Mouse (Mus musculus): ENCODE measurements at regions not wholly inside any gene's neighbourhood (a gene's known extent, or its start where the extent isn't known, plus 50 kb on each side); places are given as distances from the start of the nearest gene placed in this dataset.

DNA sequence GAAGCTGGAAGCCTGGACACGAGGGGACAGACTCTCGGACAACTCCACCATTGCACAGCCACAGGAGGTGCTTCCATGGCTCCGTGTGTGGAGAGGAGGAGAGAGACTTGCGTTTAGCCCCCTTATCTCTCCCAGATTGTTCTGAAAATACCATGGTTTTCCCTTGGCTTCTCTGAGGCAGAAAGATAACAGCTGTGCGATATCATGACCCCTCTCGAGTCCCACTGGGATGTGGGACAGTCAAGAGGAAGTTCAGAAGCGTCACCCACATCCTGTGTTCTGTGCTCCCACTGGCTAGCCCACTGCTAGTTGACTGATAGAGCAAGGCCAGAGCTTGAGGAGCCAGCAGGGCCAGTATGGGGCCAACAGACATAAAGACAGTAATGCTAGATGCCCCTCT is 84.1 kb upstream of the Mrps22 start:
- DNase-seq, result no peak

DNA sequence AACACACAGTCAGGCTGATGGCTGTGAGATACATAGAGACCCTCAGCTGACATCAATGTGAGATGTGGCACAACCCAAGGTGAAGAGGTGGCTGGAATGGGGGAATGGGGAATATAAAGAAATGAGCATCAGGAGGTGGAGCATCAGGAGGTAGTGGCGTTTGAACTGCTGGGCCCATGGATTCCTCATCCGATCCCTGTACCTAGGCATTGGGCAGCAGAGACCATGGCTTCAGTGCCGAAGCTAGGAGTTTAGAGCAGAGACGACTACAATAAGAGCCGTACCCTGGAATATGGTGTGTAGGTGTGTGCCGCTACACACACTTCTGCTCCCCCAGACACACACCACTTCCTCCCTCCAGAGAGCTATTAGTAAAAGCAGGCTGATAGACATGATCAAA is 82.9 kb upstream of the Mrps22 start:
- no peak for DNase-seq

DNA sequence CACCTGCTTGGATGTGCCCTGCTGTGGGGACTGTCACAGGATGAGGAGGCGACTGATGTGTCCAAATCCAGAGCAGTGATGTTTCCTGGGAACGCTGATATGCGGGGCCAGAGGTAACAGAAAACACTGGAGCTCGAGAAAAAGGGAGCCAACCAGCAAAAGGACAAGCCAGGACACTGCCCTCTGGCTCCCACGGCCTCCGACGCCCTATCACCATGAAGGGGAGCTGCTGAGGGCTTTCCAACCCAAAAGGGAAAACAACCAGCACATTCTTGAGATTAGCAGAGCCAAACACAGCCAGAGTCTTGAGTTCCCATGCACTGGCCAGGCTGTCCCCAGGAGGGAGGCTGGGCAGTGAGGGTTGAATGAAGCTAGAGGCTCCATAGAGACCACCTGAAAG is 74.2 kb upstream of the Mrps22 start:
- DNase-seq, result no peak

DNA sequence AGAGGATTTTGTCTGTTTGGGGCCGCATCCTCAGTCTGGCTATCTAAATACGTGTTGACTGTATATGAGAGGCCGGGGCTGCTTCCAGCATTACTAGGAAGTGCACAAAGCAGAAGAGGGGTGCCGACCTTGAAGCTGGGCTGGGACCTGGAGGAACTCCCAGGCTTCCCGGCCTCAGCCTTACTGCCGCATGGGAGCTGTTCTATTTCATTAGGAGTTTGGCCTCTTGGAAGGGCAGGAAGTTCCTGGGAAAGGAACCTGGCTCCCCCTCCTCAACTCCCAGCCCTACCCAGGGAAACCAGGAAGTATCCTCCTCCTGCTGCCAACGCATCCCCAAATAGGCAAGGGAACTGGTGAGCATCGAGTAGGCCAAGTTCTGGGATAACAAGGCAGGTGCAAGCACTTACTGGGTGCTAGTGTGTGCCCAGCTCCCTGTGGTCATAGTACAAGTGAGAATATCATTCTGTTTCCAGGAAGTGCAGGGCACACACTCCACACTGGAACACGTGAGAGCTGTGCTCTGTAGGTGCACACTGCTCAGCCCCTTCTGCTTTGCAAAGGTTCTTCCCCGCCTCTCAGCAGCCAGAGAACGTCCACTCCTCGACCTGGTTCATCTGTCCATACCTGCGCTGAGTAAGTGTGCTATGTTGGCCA is 72.1 kb upstream of the Mrps22 start:
- no peak for DNase-seq

DNA sequence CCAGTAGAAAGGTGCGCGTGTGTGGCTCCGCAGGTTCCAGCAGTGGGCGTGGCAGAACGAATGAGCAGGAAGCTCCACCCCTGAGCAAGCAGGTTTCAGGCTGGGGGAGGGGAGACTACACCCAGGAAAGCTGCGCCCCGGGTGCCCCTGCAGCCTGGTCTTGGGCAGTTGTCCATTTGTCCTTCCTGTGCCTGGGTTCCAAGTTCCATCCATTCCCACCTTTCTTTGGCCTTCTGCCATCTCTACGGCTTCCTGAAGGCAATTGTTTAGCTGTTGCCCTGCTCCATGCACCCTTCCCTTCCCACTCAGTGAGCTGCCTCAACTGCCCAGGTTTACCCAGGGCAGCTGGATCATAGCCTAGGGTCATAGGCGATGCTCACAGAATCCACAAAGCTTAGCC is 70.9 kb upstream of the Mrps22 start:
- no peak for DNase-seq

DNA sequence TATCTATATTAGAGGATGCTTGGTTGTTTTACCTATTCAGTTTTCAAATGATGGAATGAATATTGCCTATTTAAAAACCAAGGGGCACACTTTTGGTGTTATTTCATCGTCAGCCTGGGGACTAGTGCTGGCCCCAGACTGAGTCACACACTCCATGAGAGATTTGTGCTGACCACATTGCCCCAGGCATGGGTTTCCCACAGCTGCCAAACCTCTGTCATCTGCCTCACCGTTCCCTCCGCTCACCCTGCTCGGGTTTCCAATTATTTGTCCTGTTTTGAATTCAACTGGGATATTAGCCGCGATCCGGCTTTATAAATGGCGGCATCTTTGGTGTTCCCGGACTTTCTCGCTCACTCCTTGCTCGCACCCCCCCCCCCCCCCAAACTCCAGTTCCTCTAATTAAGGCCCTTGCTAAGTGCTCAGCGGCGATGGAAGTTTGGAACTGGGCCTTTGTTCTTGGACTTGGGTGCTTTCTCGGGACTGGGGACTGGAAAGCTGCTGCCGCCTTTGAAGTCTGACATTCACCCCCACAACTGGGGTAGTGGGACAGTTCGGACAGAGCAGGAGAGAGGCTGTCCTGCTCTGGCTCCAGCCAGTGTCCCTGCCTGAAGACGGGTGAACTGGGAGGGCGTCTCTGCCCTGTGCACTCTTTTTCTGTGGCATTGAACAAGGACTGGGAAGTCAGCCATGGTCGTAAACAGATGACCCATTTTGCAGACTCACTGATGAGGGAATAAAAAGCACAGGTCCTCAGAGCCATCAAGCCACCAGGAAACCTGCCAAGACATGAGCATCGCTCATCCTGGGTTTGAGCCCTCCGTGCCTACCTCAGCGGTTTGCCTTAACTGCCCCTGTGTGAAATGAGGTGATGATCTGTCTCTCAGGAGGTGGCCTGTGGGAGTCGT is 67.2 kb upstream of the Mrps22 start:
- DNase-seq, result no peak

DNA sequence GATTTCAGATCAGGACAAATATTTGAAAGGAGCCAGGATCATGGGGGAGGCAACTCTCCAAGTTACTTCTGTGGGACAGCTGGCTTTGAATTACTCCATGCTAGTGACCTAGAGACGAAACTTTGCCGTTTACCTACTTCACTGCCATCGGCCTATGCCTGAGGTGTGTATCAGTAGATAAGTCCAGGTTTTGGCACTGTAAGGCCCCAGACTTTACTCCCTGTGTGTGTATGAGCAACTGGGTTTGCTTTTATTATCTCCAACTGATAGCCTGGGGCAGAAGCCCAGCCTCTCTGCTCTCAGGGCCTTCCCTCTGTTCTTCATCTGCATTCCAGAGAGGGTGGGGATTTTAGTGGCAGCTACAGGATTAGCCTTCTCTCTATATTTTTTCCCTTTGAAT is 65.6 kb upstream of the Mrps22 start:
- no peak for DNase-seq

DNA sequence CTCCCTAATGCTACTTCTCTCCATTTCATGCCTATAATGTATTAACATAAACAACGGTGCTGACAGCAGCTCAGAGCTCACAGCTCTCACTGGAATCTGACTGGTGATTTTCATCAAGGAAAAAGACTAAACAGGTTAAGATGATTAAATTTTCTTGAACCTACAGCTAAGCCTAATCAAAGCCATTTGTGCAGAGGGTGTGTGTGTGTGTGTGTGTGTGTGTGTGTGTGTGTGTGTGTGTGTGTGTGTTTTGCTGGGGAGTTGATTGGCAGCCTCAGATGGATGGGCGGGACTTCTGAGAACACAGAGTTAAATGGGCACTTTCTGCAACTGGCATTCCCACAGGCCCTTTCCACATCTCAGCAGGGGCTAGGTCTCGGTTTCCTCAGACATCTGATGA is 61.6 kb upstream of the Mrps22 start:
- no peak for DNase-seq

DNA sequence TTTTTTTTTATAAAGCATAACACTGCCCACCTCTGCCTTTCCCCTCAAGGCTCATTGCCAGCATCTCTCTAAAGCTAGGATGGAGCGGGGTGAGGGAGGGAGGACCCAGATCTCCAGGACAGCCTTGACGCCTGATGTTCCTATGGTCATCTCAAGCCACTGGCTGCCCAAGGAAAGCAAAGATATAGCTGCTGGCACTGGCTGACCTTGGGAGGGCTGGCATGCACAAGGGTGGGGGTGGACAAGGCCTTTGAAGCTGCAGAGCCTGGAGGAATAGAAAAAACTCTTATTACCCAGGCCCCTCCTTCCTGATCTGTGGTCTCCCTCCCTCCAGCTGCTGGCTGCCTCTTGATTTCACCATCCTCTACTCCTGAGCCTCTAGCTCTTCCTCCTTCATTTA is 50.2 kb upstream of the Mrps22 start:
- DNase-seq, result no peak

Data from right cerebral cortex, postnatal 25 days (tissue).